Mouse (Mus musculus) kidney, embryonic 15.5 days (tissue): ENCODE data around the gene Tnrc6b. TPM values are rescaled to one million over a fixed set of nuclear protein-coding genes. Genes with fewer than 3 reads are reported as not detected.

Source experiments
- ATAC-seq: fragments of 200-750 bp; cut with Nextera tagmentation; replicated peaks from 2 replicates; pipeline ENCODE4 v1.8.0; 2017; ENCODE audit warnings: moderate TSS enrichment; ENCODE audit not compliant: low FRiP score
- H3K27ac ChIP-seq: fragments of 300-500 bp; sonication (generic); 2 replicates; pipeline ENCODE4 v1.5.1; 2015; ENCODE audit warnings: mild to moderate bottlenecking, inconsistent platforms
- H3K27me3 ChIP-seq: fragments of 300-500 bp; sonication (generic); 2 replicates; pipeline ENCODE4 v1.6.1; 2015; ENCODE audit warnings: inconsistent platforms
- H3K36me3 ChIP-seq: fragments of 300-500 bp; sonication (generic); 2 replicates; pipeline ENCODE4 v1.6.1; 2015; ENCODE audit warnings: inconsistent platforms
- H3K4me1 ChIP-seq: fragments of 300-500 bp; sonication (generic); 2 replicates; pipeline ENCODE4 v1.6.1; 2015; ENCODE audit warnings: inconsistent platforms
- H3K4me2 ChIP-seq: fragments of 300-500 bp; sonication (generic); 2 replicates; pipeline ENCODE4 v1.6.1; 2015; ENCODE audit warnings: moderate library complexity, mild to moderate bottlenecking, inconsistent platforms
- H3K4me3 ChIP-seq: fragments of 300-500 bp; sonication (generic); replicated peaks from 2 replicates; pipeline ENCODE4 v1.5.1; 2015; ENCODE audit warnings: mild to moderate bottlenecking, inconsistent platforms
- H3K9ac ChIP-seq: fragments of 300-500 bp; sonication (generic); 2 replicates; pipeline ENCODE4 v1.6.1; 2015; ENCODE audit warnings: mild to moderate bottlenecking, inconsistent platforms
- H3K9me3 ChIP-seq: fragments of 300-500 bp; sonication (generic); replicated peaks from 2 replicates; pipeline ENCODE4 v1.6.1; 2016; ENCODE audit warnings: inconsistent platforms
- WGBS: fragments of 180-500 bp; shearing (Covaris S2); methylation state at CpG from one replicate; pipeline ENCODE4 v1.1.7; 2015; ENCODE audit warnings: mixed read lengths; 5-methylcytosine and 5-hydroxymethylcytosine counted together
- polyA plus RNA-seq: library from polyadenylated mRNA; unstranded; fragments of >200 nt; fragmentation: Nextera tagmentation; extraction: Ambion mirVana; gene quantifications from 2 replicates; pipeline ENCODE4 v1.2.1, GENCODE M21; 2015

Tnrc6b gene
- polyA plus RNA-seq, 1 experiment from 2014 or later, result 33.5 TPM

DNA sequence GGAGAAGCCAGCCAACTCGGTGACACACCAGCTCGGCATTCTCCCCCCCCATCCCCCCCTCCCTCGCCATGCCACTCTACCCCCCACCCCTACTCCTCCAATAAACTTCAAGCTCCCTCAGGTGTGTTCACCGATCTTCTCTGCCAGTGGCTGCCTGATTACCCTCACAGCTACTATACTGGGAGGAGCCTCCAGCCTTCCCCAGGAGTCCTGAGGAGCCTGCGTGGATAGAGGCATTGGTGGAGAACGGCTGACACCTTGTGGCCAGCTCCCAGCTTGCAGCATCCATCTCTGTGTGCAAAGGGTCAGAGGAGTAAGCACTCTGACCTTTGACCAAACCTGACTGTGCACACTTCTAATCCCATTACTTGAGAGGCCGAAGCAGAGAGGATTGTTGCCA is 6.8 kb upstream of the Tnrc6b start:
- ATAC-seq, result peak; percentile 81
- Histone ChIP-seq H3K9ac (no peak overlapping the region), H3K36me3 (no peaks in the 10 kb centered on the region), H3K4me1 (peaks cover 29% of the 10 kb centered on the region), H3K4me3 (no peak overlapping the region), H3K9me3 (no peaks in the 10 kb centered on the region), H3K4me2 (peak overlapping the region; percentile 37; the same call in 1 of the 2 replicates), H3K27me3 (0 out of 2 replicates have a peak, but pooled peaks cover 9% of the 10 kb centered on the region), H3K27ac (no peak overlapping the region)
- WGBS, result 5% methylated on average over 7 of the region's 7 CpGs

DNA sequence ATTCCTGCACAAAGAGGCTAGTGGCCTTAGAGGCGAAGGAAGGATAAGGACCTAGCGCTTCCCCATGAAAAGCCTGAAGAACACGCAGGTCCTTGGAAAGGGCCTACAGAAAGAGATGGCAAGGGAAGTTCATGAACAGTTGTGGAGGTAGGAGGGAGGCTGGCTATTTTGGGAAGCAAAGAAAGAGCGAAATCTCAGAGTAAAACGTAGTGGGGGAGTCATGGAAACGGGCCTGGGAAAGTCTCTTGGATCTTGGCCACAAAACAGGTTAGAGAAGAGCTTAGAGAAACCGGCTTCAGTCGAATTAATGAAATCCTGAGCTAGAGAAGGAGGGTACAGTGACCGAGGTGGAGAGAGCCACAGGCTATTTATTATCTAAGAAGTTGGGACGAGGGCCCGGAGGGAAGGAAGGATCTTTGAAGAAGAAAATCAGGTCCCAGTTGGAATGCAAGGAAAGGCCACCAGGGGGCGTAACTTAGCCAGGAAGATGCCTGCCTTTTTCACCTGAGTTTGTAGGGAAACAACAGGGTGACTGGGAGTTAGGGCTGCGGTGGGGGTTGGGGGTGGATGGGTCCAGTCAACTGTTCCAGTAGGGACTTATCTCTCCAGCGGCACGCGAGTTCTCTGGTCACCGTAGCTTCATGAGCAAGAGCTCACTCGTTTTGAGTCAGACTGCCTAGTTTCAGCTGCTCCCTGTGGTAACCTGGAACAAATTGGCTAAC is 5.1 kb upstream of the Tnrc6b start:
- Histone ChIP-seq H3K4me2 (peak overlapping the region; percentile 67), H3K4me1 (peaks cover 29% of the 10 kb centered on the region), H3K9me3 (no peaks in the 10 kb centered on the region), H3K27me3 (0 out of 2 replicates have a peak, but pooled peaks cover 9% of the 10 kb centered on the region), H3K36me3 (no peaks in the 10 kb centered on the region), H3K4me3 (peak overlapping the region; percentile 37), H3K9ac (peak overlapping the region; percentile 21; the same call in 1 of the 2 replicates), H3K27ac (peak overlapping the region; percentile 91)
- WGBS, result 27% methylated on average over 18 of the region's 18 CpGs
- no peak for ATAC-seq

DNA sequence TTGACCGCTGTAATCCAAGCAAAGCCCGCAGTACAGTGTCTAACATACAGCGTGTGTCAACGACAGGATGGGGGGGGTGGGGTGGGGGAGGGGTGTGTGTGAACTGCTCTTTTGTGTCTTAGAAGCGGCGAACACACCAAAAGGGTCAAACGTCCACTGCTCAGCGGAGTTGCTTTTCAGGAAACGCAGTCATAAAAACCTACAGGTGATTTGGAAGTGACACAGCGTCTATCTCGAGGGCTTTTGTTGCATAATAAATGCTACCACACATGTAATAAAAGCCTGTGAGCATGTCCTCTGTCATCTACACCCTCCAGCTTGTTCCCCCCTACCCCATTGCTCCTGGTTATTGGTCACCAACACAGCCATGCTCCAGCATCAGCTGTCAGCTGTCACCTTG is 4.5 kb upstream of the Tnrc6b start:
- peak overlapping the region; percentile 21; the same call in 1 of the 2 replicates for H3K9ac ChIP-seq
- H3K4me2 ChIP-seq, result peak overlapping the region; percentile 67
- WGBS, result 7% methylated on average over 11 of the region's 11 CpGs
- H3K4me3 ChIP-seq, result peak overlapping the region; percentile 37
- peaks cover 29% of the 10 kb centered on the region for H3K4me1 ChIP-seq
- 0 out of 2 replicates have a peak, but pooled peaks cover 9% of the 10 kb centered on the region for H3K27me3 ChIP-seq
- ATAC-seq, result no peak
- H3K27ac ChIP-seq, result peak overlapping the region; percentile 91
- H3K9me3 ChIP-seq, result no peaks in the 10 kb centered on the region
- H3K36me3 ChIP-seq, result no peaks in the 10 kb centered on the region

DNA sequence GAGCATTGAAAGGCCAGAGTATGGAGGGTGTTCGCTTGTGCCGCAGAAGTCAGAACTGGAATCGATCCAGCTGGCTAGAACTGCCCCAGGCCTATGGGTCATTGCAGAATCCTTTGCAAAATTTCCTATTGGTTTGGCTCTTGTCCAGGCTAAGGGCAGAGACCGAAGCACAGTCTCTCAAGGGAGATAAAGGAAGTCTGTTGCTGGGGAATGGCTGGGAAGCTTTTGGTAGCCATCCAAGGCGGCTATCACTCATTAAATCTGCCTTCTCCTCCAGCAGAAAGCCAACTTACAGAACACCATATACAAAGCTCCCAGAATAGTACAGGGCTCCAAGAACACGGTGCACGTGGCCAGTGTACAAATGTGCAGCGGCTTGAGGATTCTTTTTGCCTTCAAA is 4.0 kb upstream of the Tnrc6b start:
- H3K9me3 ChIP-seq, result no peaks in the 10 kb centered on the region
- H3K27me3 ChIP-seq, result 0 out of 2 replicates have a peak, but pooled peaks cover 9% of the 10 kb centered on the region
- no peak overlapping the region for H3K4me3 ChIP-seq
- peak overlapping the region; percentile 67 for H3K4me2 ChIP-seq
- no peaks in the 10 kb centered on the region for H3K36me3 ChIP-seq
- 42% methylated on average over 8 of the region's 8 CpGs for WGBS
- peaks cover 31% of the 10 kb centered on the region for H3K4me1 ChIP-seq
- peak overlapping the region; percentile 91 for H3K27ac ChIP-seq
- no peak overlapping the region for H3K9ac ChIP-seq
- ATAC-seq, result no peak

DNA sequence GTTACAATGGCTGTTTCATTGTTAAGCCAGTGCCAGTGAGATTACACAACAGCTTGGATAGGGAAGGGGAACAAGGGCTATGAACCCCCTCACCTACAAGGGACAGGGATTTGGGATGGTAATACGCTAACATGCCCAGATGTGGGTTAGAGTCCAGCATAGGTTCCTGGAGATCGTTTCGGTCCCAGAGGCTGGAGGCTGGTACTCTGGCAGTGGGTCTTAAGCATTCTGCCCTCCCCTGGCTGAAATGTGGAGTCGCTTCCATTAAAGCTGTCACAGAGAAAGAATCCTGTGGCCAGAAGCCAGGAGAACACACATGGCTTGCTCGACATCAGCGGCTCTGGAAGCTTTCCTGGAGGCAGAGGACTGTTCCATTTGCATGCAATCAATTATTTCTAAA is 1.5 kb upstream of the Tnrc6b start:
- no peak for ATAC-seq
- Histone ChIP-seq H3K9ac (no peak overlapping the region), H3K36me3 (no peaks in the 10 kb centered on the region), H3K4me1 (peaks cover 38% of the 10 kb centered on the region), H3K27me3 (no peaks in the 10 kb centered on the region), H3K27ac (no peak overlapping the region), H3K4me2 (no peak overlapping the region), H3K9me3 (no peaks in the 10 kb centered on the region), H3K4me3 (no peak overlapping the region)
- 50% methylated on average over 6 of the region's 6 CpGs for WGBS

DNA sequence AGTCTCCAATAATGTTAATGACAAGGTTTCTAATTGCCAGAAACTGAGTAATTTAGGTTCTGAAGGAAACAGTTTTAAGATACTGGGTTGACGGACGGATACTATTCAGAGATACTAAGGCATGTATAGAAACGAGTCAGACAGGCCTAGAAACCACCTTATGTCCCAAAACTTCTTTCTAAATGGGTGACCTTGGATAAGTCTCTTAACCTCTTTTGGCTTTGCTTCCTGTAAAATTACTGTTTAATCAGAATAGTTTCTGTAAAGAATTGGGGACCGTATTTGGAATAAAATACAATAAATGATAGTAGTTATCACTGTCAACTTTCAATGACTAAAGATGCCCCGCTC is 881 bp upstream of the Tnrc6b start:
- no peaks in the 10 kb centered on the region for H3K27me3 ChIP-seq
- 22% methylated on average over 5 of the region's 5 CpGs for WGBS

DNA sequence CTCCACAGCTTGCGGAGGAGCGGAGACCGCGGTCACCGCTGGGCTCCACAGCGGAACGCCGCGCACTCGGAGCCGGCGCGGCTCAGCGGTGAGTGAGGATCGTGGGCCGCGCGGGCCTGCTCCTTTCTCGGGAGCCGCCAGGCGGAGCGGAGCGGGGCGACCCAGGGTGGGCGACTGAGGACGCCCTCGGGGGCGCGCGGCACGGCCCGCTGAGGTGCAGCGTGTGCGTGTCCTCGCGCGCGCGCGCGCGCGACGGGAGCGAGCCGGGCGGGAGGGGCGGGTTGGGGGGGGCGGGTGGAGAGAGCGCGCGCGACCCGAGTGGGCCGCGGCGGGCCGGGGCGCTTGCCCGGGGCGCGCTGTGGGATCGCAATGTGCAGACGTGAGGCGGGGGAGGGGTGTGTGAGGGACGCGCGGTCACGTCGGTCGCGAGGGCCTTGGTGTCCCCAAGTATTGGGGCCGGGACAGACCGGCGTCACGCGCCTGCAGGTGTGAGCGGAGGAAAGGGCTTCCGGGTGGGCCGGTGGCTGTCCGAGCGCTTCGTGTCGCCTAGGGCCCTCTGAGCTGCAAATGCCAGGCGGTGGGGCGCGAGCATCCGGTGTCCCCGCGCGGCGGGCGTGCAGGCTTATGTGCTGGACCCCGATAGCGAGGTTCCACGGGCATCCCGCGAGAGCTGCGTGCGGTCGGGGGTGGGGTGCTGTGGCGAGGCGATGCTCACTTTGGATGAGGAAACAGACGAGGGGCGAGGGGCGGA is 463 bp downstream of the Tnrc6b start:
- ATAC-seq, result peak; percentile 52
- peak overlapping the region; percentile 66 for H3K4me3 ChIP-seq
- H3K27me3 ChIP-seq, result no peaks in the 10 kb centered on the region
- peaks cover 27% of the 10 kb centered on the region for H3K4me1 ChIP-seq
- H3K36me3 ChIP-seq, result no peaks in the 10 kb centered on the region
- H3K9ac ChIP-seq, result peak overlapping the region; percentile 62
- H3K9me3 ChIP-seq, result no peaks in the 10 kb centered on the region
- H3K27ac ChIP-seq, result peak overlapping the region; percentile 98
- under 1% methylated on average over 99 of the region's 106 CpGs for WGBS
- H3K4me2 ChIP-seq, result peak overlapping the region; percentile 90

More for the DNA sequence above, 881 bp upstream of the Tnrc6b start:
- Histone ChIP-seq H3K9ac (no peak overlapping the region), H3K36me3 (no peaks in the 10 kb centered on the region), H3K4me1 (peaks cover 38% of the 10 kb centered on the region), H3K4me2 (peak overlapping the region; percentile 90), H3K9me3 (no peaks in the 10 kb centered on the region), H3K4me3 (peak overlapping the region; percentile 66), H3K27ac (peak overlapping the region; percentile 98)
- no peak for ATAC-seq

DNA sequence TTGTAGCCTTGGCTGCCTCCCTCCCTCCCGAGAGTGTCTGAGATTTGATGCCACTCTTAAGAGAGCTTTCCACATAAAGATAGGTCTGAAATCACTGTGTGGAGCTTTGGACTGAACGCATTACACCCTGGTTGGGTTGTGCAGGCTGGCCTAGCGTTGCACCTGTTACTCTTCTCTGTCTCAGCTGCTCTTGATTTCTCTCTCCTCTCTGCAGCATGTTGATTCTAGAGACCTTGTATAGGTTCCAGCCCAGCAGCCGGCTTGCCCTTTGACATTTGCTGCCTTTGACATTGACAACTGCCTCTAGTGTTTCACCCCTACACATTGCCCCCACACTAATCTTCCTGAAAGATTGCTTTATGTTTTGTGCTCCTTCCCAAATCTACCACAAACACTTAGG is 3.2 kb downstream of the Tnrc6b start:
- WGBS, result 51% methylated on average over 4 of the region's 4 CpGs
- no peak for ATAC-seq
- Histone ChIP-seq H3K4me2 (no peak overlapping the region), H3K4me3 (no peak overlapping the region), H3K9me3 (no peaks in the 10 kb centered on the region), H3K36me3 (no peaks in the 10 kb centered on the region), H3K4me1 (peaks cover 9% of the 10 kb centered on the region), H3K27ac (no peak overlapping the region), H3K9ac (no peak overlapping the region), H3K27me3 (no peaks in the 10 kb centered on the region)

DNA sequence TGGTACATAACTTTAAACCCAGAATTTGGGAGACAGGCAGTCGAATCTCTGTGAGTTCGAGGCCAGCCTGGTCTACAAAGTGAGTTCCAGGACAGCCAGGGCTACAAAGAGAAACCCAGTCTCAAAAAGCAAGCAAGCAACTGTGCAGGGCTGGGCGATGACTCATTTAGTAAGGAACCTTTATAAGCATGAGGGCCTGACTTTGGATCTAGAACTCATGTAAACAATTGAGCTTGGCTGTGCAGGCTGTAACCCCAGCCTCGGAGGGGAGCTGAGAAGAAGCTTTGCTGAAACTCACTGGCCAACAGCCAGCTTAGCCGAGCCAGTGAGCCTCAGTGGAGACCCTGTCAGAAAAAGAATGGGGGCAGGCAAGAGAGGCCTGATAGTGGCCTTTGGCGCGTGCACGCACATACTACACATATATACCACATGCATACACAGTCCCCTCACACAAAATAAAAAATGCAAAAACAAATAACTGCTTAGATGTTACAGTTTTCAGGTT is 5.6 kb downstream of the Tnrc6b start:
- WGBS, result 82% methylated on average over 8 of the region's 8 CpGs
- H3K4me2 ChIP-seq, result no peak overlapping the region
- H3K36me3 ChIP-seq, result no peaks in the 10 kb centered on the region
- no peak overlapping the region for H3K9ac ChIP-seq
- H3K4me1 ChIP-seq, result peaks cover 13% of the 10 kb centered on the region
- H3K27ac ChIP-seq, result no peak overlapping the region
- no peaks in the 10 kb centered on the region for H3K9me3 ChIP-seq
- no peak for ATAC-seq
- no peak overlapping the region for H3K4me3 ChIP-seq
- H3K27me3 ChIP-seq, result no peaks in the 10 kb centered on the region

DNA sequence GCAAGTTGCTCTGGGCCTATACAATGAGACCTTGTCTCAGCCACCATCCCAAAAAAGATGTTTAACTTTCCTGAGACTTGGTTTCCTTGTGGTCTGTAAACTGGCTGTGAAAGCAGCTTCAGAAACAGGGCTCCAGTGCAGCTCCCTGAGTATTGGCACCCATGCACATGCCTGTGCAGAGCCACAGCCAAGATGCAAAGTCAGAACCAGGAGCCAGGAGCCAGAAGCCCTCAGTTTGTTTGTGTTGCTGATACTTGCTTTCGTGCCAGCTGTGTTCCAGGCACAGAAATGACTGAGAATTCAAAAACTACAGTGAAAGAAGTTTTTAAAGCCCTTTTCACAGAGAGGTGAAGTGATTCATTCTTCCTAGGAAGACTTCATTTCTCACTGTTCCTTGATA is 6.3 kb downstream of the Tnrc6b start:
- H3K4me2 ChIP-seq, result no peak overlapping the region
- H3K27me3 ChIP-seq, result no peaks in the 10 kb centered on the region
- no peak for ATAC-seq
- no peaks in the 10 kb centered on the region for H3K36me3 ChIP-seq
- H3K9ac ChIP-seq, result no peak overlapping the region
- no peaks in the 10 kb centered on the region for H3K9me3 ChIP-seq
- H3K27ac ChIP-seq, result no peak overlapping the region
- WGBS, result 45% methylated on average over 1 of the region's 1 CpGs
- H3K4me3 ChIP-seq, result no peak overlapping the region
- H3K4me1 ChIP-seq, result peaks cover 12% of the 10 kb centered on the region

DNA sequence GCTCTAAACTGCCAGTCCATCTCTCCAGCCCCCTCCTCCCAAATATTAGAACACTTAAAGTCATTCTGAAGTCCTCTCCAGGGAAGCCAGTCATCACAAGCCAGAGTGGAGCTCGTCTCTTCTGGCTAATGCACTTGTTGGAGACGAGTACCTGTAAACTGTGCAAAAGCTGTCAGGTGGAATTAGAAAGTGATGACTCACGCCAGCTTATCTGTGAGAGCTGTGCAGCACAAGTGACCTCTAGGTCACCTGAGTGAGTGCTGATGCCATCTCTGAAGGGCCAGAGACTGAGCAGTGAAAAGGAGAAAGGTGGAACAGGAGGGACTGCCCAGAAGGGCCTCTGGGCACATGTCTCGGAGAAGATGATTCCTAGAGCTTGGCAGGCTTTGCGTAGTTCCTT is 9.1 kb downstream of the Tnrc6b start:
- Histone ChIP-seq H3K27me3 (no peaks in the 10 kb centered on the region), H3K27ac (no peak overlapping the region), H3K9ac (no peak overlapping the region), H3K9me3 (no peaks in the 10 kb centered on the region), H3K4me2 (no peak overlapping the region), H3K4me1 (peaks cover 17% of the 10 kb centered on the region), H3K4me3 (no peak overlapping the region), H3K36me3 (no peaks in the 10 kb centered on the region)
- no peak for ATAC-seq
- 71% methylated on average over 5 of the region's 5 CpGs for WGBS

DNA sequence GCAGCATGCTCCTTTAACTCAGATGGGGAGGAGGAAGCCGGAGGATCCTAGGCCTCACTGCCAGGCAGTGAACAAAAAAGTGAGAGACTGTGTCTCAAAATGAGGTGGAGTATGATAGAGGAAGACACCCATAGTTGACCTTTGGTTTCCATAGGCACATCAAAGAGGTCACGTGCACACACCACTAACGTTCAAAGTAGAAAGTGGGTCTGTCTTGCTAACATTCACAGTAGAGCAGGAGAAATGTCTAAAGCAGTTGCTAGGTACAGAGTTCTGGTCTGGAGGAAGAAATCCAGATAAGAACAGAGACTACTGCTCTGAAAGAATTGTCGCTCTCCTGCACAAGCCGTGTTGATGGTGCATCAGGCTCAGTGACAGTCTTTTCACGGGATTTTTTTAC is 10.7 kb downstream of the Tnrc6b start:
- ATAC-seq, result no peak
- Histone ChIP-seq H3K9ac (no peak overlapping the region), H3K27ac (0 out of 2 replicates have a peak overlapping the region, but pooled peaks have one; percentile 37), H3K4me3 (no peak overlapping the region), H3K4me2 (no peak overlapping the region), H3K36me3 (no peaks in the 10 kb centered on the region), H3K9me3 (no peaks in the 10 kb centered on the region), H3K27me3 (no peaks in the 10 kb centered on the region), H3K4me1 (peaks cover 17% of the 10 kb centered on the region)
- WGBS, result 62% methylated on average over 6 of the region's 6 CpGs
